Mouse (Mus musculus) lung, adult 2 months (tissue): ENCODE measurements around the gene Trim2. TPM values are rescaled to one million over a fixed set of nuclear protein-coding genes. Genes with fewer than 3 reads are reported as not detected.
A peak's percentile ranks its signal among the peaks of the same experiment; 100 is the strongest.

ENCODE experiments used
- DNase-seq: peaks from one replicate; pipeline ENCODE4 v3.0.0; 2022
- H3K4me1 ChIP-seq: fragments of 200-500 bp; 2 replicates; pipeline ENCODE4 v1.6.1; 2011; ENCODE audit warnings: low read length; ENCODE audit not compliant: control insufficient read depth, insufficient read depth
- H3K4me3 ChIP-seq: fragments of 200-500 bp; replicated peaks from 2 replicates; pipeline ENCODE3; 2011; ENCODE audit warnings: low read depth, mild to moderate bottlenecking, control low read depth, low read length; ENCODE audit errors: extremely low read depth
- CTCF ChIP-seq: fragments of 200-500 bp; IDR thresholded peaks from 2 replicates; pipeline ENCODE4 v1.5.1; 2011; ENCODE audit warnings: mild to moderate bottlenecking, low read length, control low read depth; ENCODE audit not compliant: insufficient read depth
- POLR2A ChIP-seq: fragments of 200-500 bp; IDR thresholded peaks from 2 replicates; pipeline ENCODE4 v1.6.1; 2011; ENCODE audit warnings: low read depth, mild to moderate bottlenecking, control low read depth, low read length, borderline replicate concordance; ENCODE audit errors: extremely low read depth
- WGBS: fragments of 180-500 bp; shearing (Covaris S2); methylation state at CpG from one replicate; pipeline ENCODE4 v1.1.7; 2018; 5-methylcytosine and 5-hydroxymethylcytosine counted together
- polyA plus RNA-seq: library from polyadenylated mRNA; depleted of rRNA; stranded (reverse); fragments of >200 nt; gene quantifications from 2 replicates; pipeline ENCODE4 v1.2.3, GENCODE M21; 2012

The Trim2 gene
- polyA plus RNA-seq, 1 experiment: 26.3 TPM

GRCm38 (mm10) chr3:84343101-84343500 lies 36.4 kb upstream of the Trim2 start:
- 95% methylated on average over 9 of the region's 9 CpGs for WGBS
- TF ChIP-seq CTCF (no peak), POLR2A (no peak)
- Histone ChIP-seq H3K4me1 (peaks cover 4% of the 10 kb centered on the region), H3K4me3 (no peak overlapping the region)
- no peak for DNase-seq

- H3K4me3 ChIP-seq: no peak overlapping the region
- 67% methylated on average over 7 of the region's 7 CpGs for WGBS
- peaks cover 7% of the 10 kb centered on the region for H3K4me1 ChIP-seq
- DNase-seq: no peak
- no peak for TF ChIP-seq POLR2A
Observed at GRCm38 (mm10) chr3:84341811-84342210, 35.1 kb upstream of the Trim2 start.

- WGBS: 17% methylated on average over 11 of the region's 11 CpGs
- Histone ChIP-seq H3K4me1 (peaks cover 12% of the 10 kb centered on the region), H3K4me3 (peak overlapping the region; percentile 62)
- no peak for DNase-seq
- peak; percentile 26; the same call in 1 of the 2 replicates for TF ChIP-seq POLR2A
- no peak for TF ChIP-seq CTCF
Observed at GRCm38 (mm10) chr3:84337585-84337984, 30.9 kb upstream of the Trim2 start.

- Histone ChIP-seq H3K4me3 (no peak overlapping the region), H3K4me1 (peaks cover 12% of the 10 kb centered on the region)
- TF ChIP-seq POLR2A (no peak), CTCF (no peak)
- no peak for DNase-seq
- 82% methylated on average over 12 of the region's 12 CpGs for WGBS
Observed at GRCm38 (mm10) chr3:84336342-84336741, 29.7 kb upstream of the Trim2 start.

- no peak for TF ChIP-seq POLR2A
- TF ChIP-seq CTCF: no peak
- Histone ChIP-seq H3K4me1 (peaks cover 12% of the 10 kb centered on the region), H3K4me3 (no peak overlapping the region)
- 57% methylated on average over 8 of the region's 8 CpGs for WGBS
- no peak for DNase-seq
Observed at GRCm38 (mm10) chr3:84335421-84336073, 28.9 kb upstream of the Trim2 start.

GRCm38 (mm10) chr3:84334771-84335420 lies 28.2 kb upstream of the Trim2 start:
- TF ChIP-seq CTCF: no peak
- no peak for TF ChIP-seq POLR2A
- WGBS: 12% methylated on average over 20 of the region's 20 CpGs
- no peak for DNase-seq
- peak overlapping the region; percentile 2 for H3K4me3 ChIP-seq
- peaks cover 12% of the 10 kb centered on the region for H3K4me1 ChIP-seq

- TF ChIP-seq POLR2A (no peak), CTCF (peak; percentile 46)
- DNase-seq: peak; percentile 66
- 52% methylated on average over 22 of the region's 22 CpGs for WGBS
Observed at GRCm38 (mm10) chr3:84333400-84334349, 27.0 kb upstream of the Trim2 start.

GRCm38 (mm10) chr3:84330210-84330609 lies 23.5 kb upstream of the Trim2 start:
- Histone ChIP-seq H3K4me3 (no peak overlapping the region), H3K4me1 (peaks cover 7% of the 10 kb centered on the region)
- no peak for DNase-seq
- 80% methylated on average over 2 of the region's 2 CpGs for WGBS
- TF ChIP-seq POLR2A (no peak), CTCF (no peak)

More at GRCm38 (mm10) chr3:84333400-84334349, 27.0 kb upstream of the Trim2 start:
- H3K4me3 ChIP-seq: no peak overlapping the region
- peaks cover 12% of the 10 kb centered on the region for H3K4me1 ChIP-seq

- H3K4me1 ChIP-seq: peaks cover 5% of the 10 kb centered on the region
- no peak overlapping the region for H3K4me3 ChIP-seq
- no peak for TF ChIP-seq CTCF
- no peak for TF ChIP-seq POLR2A
- 71% methylated on average over 12 of the region's 12 CpGs for WGBS
- DNase-seq: no peak
Observed at GRCm38 (mm10) chr3:84324967-84325441, 18.3 kb upstream of the Trim2 start.
